Mouse (Mus musculus) brown adipose tissue, adult 24 weeks (tissue): ENCODE measurements around the gene Col5a3. TPM values are rescaled to one million over a fixed set of nuclear protein-coding genes. Genes with fewer than 3 reads are reported as not detected.

Experiments
- H3K27ac ChIP-seq: fragments of 200-500 bp; replicated peaks from 2 replicates; pipeline ENCODE4 v1.5.1; 2012; ENCODE audit warnings: low read depth, mild to moderate bottlenecking, low read length
- H3K4me1 ChIP-seq: fragments of 200-500 bp; 2 replicates; pipeline ENCODE4 v1.6.1; 2012; ENCODE audit warnings: low read length, mixed read lengths; ENCODE audit not compliant: control insufficient read depth, insufficient read depth, insufficient read length
- H3K4me3 ChIP-seq: fragments of 200-500 bp; 2 replicates; pipeline ENCODE4 v1.5.1; 2012; ENCODE audit warnings: low read depth, mild to moderate bottlenecking, low read length, moderate library complexity; ENCODE audit not compliant: insufficient read depth
- polyA plus RNA-seq: library from polyadenylated mRNA; stranded (reverse); fragments of >200 nt; gene quantifications from 2 replicates; pipeline ENCODE4 v1.2.4, GENCODE M21; 2012; ENCODE audit not compliant: missing spikeins, insufficient read depth, insufficient read length

The Col5a3 gene
- polyA plus RNA-seq, 1 experiment: 16.9 TPM

DNA sequence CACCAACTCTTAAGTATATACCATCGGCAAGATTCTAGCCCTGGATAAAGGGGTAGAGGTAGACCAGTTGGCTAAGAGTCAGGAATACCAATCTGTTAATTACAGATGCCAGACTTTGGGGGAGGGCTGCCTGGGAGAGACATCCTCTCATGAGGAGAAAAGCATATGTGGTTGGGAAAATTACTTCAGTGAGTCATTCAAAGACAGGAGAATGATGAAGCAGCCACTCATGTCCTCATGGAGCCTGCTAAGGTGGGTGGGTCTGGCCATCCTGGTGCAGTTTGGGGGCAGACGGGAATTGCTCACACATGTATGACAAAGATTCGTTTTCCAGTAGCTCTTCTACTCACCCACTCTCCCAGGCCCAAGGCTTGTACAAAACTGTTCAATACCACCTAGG lies 8.0 kb upstream of the Col5a3 start:
- H3K4me1 ChIP-seq: no peaks in the 10 kb centered on the region
- no peak overlapping the region for H3K4me3 ChIP-seq
- no peak overlapping the region for H3K27ac ChIP-seq

DNA sequence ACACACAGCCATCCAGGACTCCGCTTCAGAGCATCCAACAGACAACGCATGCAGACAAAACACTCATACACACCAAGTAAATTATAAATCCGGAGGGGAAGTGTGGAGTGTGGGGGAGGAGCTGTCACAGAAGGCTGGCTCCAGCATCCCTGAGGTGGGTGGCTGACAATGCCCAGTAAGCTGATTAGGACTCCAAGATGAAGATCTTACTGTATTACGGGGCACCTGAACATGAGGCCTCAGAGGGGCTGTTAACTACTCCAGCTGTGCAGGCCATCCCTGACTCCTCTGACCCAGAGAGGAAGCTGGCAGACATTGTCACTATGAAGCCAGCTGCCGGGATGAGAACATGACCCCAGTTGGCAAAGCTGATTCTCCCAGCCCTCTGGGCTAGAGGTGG lies 5.1 kb upstream of the Col5a3 start:
- no peak overlapping the region for H3K4me3 ChIP-seq
- H3K27ac ChIP-seq: no peak overlapping the region
- H3K4me1 ChIP-seq: no peaks in the 10 kb centered on the region

DNA sequence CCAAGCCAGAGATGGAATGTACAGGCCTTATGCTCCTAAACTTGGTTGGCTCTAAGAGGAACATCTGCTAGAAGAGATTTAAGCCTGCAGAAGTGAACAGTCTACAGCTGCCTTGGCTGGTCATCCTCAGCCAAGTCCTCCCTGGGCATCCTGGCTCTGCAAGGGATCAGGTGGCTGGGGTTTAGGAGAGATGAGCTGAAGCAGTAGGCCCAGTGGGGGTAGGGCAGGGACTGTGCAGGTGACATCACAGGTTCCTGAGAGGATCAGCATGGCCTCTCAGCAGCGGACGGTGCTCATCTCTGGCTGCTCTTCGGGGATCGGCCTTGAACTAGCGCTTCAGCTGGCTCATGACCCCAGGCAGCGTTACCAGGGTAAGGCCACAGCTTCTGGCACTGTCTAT lies 3.4 kb upstream of the Col5a3 start, which contains the start of gene Rdh8:
Rdh8 (plus strand) TSS at position 268 of the 400 bp plus-strand sequence.
- Histone ChIP-seq H3K27ac (no peak within 1 kb of the TSS), H3K4me3 (no peak within 1 kb of the TSS), H3K4me1 (peaks cover 3% of the 10 kb centered on the region)

DNA sequence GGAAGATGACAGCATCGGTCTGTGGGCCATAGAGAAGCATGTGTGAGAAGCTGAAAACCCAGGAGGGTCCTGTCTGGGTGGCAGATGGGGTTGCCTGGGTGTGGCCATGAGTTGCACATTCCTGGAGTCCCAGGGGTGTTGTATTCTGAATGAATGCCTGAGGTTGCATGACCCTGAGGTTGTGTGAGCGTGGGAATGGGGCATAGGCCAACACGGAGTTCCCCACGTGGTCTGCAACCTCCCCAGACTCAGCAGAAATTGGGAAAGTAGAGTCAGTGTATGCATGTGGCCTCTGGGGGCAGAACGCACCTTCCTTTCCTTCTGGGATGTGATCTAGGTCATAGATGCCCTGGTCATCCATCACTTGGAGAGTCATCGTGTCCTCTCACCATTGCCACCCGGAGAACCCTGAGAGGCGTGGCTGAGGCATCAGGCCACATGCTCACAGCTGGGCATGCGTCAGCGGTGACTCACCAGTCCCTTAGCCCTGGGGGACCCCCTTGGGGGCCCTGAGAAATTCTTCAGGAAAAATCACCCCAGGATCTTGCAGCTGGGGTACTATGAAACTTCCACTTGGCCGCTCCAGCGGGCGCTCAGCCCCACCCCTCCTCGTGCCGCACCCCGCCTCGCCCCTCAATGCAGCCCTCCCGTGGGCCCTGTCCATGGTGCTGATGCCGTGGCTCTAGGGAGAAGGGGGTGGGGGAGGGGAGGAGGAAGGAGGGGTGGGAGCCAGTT lies 2.2 kb downstream of the Col5a3 start:
- Histone ChIP-seq H3K4me1 (peaks cover 12% of the 10 kb centered on the region), H3K4me3 (no peak overlapping the region), H3K27ac (0 out of 2 replicates have a peak overlapping the region, but pooled peaks have one; percentile 12)

DNA sequence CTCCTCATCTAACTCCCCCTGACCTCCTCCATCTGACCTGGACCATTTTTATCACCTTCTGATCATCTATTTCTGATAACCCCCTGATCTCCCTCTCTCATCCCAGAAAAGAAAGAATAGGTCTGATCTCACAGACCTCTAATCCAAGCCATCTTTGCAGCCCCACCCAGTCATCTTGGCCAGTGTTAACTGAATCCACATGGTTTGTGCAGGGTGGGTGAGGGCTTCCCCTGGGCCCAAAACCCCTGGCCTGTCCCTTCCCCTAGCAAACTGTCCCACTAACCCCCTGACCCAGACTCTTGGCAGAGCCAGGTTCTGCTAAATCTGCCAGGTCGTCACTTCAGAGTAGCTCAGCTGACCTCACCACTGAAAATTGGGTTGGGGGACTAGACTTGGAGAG lies 4.1 kb downstream of the Col5a3 start:
- peaks cover 12% of the 10 kb centered on the region for H3K4me1 ChIP-seq
- H3K27ac ChIP-seq: no peak overlapping the region
- H3K4me3 ChIP-seq: no peak overlapping the region

DNA sequence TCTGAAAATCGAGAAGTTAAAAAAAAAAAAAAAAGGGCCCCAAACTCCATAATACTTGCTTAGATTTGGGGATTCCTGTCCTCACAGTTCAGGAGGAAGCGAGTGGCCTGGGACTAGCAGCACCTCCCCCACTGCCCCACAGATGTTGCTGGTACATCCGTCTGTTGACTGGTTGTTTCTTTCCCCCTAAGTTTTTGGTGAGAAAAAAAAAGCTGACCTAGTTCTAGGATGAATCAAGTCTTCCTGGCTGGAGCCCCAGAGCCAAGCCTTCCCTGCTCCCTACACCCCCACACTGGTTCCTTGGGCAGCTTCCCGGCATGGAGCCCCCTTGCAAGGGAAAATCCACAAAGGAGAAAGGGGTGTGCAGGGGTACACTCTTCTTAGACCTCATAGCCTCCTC lies 4.6 kb downstream of the Col5a3 start:
- Histone ChIP-seq H3K4me3 (no peak overlapping the region), H3K27ac (no peak overlapping the region)

DNA sequence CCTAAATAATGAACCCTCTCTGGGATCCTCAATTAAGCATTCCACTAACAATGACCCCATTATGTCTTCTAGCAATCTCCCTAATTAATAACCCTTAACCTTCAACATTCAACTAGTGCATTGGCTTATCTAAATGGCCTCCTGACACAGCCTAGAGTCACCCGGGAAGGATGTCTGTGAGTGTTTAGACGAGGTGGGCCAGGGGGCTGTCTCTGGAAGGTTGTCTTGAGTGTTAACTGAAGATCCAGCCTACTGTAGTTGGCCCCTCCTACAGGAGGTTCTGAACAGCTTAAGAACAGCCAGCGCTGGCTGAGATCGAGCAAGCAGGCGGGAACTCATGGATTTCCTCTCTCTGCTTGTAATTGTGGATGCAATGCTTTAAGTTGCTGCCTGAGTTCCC lies 9.2 kb downstream of the Col5a3 start:
- no peak overlapping the region for H3K27ac ChIP-seq

More for the DNA sequence above, 4.6 kb downstream of the Col5a3 start:
- H3K4me1 ChIP-seq: peaks cover 12% of the 10 kb centered on the region

DNA sequence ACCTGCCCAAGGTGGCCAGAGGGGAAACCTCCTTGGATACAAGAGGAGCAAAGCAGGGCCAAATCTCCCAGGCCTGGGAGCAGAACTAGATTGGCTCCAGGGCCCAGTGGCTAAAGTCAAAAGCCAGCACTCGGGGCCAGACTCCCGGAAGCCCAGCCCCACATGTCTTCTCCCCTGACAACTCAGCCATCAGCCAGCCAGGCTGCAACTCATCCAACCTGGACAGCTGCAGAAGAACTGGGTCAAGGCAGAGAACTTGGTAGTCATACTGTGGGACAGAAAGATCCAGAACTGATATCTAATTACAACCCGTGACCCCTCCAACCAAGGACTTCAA lies 9.7 kb downstream of the Col5a3 start:
- Histone ChIP-seq H3K4me1 (no peaks in the 10 kb centered on the region), H3K27ac (no peak overlapping the region), H3K4me3 (no peak overlapping the region)

More for the DNA sequence above, 9.2 kb downstream of the Col5a3 start:
- Histone ChIP-seq H3K4me3 (no peak overlapping the region), H3K4me1 (no peaks in the 10 kb centered on the region)

DNA sequence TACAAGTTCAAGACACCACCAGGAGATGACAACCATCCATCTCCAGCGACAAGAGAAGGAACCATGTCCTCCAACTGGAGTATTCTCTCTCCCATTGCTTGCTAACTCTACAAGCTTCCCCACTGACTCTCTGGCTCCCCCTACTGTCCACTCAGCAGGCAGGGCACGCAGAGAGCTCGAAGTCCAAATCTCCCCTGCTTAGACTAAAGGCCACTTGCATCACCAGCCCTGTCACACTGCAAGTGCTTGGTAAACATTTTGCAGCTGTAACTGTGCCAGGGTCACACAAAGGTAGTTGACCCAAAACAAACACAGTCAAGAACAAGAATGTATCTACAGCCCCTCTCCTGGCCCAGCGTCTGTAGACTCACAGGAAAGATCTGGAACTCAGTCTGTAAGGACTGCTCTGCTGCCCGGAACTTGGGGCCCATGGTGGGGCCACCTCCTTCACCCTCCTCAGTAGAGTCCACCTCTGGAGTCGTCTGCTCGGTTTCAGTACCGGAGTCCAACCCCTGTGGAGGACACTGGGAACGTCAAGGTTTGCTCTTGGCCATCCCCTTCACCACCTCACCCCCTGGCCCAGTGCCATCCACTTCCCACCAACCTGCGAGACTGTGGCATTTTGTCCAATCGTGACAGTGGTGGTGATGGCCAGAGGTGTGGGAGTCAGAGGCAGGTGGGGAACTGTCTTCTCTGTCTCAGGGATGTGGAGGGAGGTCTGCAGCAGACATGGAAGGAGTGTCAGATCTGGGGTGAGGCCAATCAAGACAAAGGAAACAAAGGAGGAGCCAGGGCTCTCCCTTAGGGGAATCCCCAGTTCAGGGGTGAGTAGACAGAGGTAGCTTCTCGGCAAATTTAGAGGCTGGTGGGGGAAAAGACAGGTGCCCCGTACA lies 10.4 kb downstream of the Col5a3 start:
- H3K4me1 ChIP-seq: no peaks in the 10 kb centered on the region
- no peak overlapping the region for H3K4me3 ChIP-seq
- H3K27ac ChIP-seq: no peak overlapping the region

DNA sequence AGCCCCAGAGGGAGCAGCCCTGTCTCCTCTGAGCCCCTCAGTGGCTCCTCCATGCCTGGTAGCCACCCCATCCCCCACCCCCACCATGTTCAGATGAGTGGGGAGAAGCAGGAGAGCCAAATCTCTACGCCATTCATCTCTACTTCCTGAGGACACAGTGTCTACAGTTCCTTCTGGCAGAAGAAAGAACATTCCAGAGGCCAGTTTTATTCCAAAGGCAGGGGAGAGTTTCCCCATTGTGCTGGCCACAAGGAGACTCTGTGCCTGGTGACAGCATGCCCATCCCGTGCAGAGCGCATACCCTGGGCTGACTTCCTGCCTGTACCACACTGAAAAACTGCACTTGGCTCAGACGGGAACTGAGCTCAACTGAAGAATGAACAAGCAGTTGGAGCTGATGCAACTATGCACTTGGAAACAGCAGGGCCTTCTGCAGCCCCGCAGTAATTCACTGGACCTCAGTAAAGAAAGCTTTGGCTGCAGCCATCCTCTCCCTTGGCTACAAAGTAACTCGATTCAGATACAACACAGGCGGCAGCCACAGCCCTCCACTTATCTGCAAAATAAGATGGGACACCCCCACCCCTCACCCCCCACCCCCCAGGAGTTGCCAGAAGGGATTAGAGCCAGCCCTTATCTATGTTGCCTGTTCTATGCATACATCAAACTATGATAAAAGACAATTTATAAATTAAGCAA lies 20.6 kb downstream of the Col5a3 start:
- Histone ChIP-seq H3K27ac (no peak overlapping the region), H3K4me1 (no peaks in the 10 kb centered on the region; the same call in 1 of the 2 replicates), H3K4me3 (no peak overlapping the region)

DNA sequence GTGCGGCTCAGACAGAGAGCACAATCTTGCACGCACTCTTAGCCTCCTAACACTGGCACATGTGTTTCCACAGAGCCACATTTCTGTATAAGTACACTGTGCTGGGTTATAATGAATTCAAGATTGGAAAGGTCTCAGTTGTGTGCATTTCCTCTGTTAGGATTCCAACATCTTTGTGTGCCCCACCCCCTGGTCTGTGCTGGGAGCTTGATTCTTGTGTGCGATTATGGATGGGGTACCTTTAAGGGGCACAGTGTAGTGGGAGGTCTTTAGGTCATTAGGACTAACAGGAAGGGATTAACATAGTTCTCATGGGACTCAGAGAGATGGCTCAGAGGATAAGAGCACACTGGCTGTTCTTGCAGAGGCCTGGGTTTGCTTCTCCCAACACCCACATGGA lies 24.5 kb downstream of the Col5a3 start:
- Histone ChIP-seq H3K4me3 (no peak overlapping the region), H3K27ac (no peak overlapping the region), H3K4me1 (no peaks in the 10 kb centered on the region; the same call in 1 of the 2 replicates)

DNA sequence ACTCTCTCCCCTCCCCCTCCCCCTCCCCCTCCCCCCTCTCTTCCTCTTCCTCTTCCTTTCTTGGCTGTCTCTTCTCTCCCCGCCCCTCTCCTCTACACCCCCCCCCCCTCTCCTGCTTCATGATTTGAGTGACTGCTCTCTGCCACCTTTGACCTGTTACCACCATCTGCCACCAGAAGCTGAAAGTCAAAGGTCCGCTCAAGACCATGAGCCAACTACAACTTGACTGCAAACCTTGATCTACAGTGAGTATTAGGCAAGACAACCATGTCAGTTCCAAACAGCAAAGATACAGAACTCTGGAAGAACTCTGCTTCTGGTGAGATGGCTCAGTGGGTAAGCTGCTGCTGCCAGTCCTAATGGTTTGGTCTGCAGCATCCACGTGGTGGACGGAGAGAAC lies 25.2 kb downstream of the Col5a3 start:
- no peaks in the 10 kb centered on the region; the same call in 1 of the 2 replicates for H3K4me1 ChIP-seq
- no peak overlapping the region for H3K27ac ChIP-seq
- H3K4me3 ChIP-seq: no peak overlapping the region

DNA sequence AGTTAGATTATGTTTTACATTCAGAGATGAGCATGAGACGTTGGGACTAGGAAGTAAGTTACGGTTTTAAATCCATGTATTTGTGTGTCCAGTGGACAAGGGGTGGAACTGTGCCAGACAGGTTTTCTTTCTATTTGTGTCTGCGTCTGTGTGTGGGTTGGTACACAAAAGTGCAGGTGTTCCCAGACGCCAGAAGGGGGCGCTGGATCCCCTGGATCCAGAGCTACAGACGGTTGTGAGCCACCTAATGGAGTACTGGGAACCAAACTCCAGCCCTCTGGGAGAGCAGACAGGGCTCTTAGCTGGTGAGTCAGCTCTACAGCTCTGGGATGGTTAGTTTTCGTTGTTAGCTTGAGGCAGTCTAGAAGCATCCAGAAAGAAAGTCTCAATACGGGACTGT lies 26.9 kb downstream of the Col5a3 start:
- no peak overlapping the region for H3K27ac ChIP-seq
- no peak overlapping the region for H3K4me3 ChIP-seq
- H3K4me1 ChIP-seq: no peaks in the 10 kb centered on the region; the same call in 1 of the 2 replicates

DNA sequence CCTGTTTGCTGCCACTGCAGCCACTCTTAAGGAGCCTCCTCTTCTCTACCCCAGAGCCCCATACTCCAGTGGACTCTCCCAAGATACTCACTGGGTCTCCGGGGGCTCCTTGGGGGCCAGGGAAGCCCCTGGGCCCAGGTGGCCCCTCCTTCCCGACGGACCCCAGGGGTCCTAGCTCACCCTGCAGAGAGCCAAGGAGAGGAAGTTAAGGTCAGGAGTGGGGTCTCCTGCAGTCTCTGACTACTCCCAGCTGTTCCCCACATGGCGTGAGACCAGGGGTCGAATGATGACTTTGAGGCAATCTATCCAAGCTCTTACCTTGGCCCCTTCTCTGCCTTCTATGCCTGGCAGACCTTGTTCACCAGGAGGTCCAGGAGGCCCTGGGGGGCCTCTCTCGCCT lies 29.8 kb downstream of the Col5a3 start:
- Histone ChIP-seq H3K27ac (no peak overlapping the region), H3K4me3 (no peak overlapping the region), H3K4me1 (no peaks in the 10 kb centered on the region; the same call in 1 of the 2 replicates)

DNA sequence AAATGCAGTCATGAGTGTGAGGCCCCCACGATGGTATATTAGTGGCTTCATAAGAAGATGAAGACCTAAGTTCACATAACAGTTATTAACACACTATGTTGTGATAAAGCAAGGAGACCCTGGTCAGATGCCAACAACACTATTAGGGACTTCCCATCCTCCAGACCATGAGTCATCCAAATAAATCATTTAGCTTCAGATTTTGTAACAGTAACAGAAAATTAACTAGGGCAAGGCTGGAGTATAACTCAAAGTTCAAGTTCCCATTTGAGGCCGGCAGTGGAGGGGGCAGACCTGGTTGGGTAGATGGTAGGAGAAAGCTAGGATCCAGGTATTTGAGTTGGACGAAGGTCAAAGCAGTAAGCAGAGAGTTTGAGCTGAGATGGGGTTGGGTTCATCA lies 33.6 kb downstream of the Col5a3 start:
- no peak overlapping the region for H3K27ac ChIP-seq
- no peak overlapping the region for H3K4me3 ChIP-seq
- no peaks in the 10 kb centered on the region; the same call in 1 of the 2 replicates for H3K4me1 ChIP-seq
